Mouse (Mus musculus) heart, adult 8-10 months (tissue): ENCODE measurements around the gene E130309D02Rik. TPM values are rescaled to one million over a fixed set of nuclear protein-coding genes. Genes with fewer than 3 reads are reported as not detected.
A peak's percentile ranks its signal among the peaks of the same experiment; 100 is the strongest.

Experiments
- DNase-seq: peaks from one replicate; pipeline ENCODE4 v3.0.0; 2022; ENCODE audit warnings: low spot score
- total RNA-seq, 4 experiments: library from RNA; stranded (reverse); gene quantifications; 2 replicates each; pipeline ENCODE4 v1.2.4; 2022

Gene E130309D02Rik
- 10 to 100 TPM; 13.4 to 20.7 (median 16.7) TPM for total RNA-seq

DNA sequence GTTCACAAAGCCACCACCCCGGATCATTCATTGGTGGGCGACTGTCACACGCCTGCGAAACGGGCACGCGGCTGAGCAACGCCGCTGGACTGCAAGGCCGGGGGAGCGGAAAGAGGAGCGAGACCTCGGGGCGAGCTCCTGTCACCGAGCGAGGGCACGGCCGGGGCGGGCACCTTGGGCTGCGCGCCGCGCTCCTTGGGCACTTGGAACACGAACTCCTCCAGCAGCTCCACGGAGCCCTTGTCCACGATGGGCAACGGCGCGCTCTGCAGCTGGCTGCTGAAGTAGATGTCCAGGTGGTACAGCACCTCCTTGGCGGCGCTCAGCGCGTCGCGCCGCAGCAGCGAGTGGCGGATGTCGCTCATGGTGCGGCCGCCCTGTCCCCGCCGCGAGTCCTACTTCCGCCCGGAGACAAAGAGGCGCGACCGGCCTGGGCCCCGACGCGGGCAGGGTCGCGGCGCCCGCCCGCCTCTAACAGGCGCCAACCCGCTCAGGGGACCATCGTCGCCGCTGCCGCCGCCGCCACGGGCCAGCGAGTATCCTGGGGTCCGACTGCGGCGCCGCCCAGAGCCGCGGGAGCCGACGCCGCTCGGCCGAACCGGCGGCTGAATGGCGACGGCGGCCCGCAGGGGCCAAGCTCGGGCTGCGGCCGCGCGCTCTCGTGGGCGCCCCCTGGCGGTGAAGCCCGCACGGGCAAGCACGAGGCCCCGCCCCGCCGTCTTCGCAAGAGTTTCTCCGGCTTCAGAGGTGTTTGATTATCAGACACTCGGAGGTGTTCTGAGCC, at the start of gene E130309D02Rik:
TSS of gene E130309D02Rik (minus strand) at position 631 of the 784 bp plus-strand sequence.
- DNase-seq = peak; percentile 77

DNA sequence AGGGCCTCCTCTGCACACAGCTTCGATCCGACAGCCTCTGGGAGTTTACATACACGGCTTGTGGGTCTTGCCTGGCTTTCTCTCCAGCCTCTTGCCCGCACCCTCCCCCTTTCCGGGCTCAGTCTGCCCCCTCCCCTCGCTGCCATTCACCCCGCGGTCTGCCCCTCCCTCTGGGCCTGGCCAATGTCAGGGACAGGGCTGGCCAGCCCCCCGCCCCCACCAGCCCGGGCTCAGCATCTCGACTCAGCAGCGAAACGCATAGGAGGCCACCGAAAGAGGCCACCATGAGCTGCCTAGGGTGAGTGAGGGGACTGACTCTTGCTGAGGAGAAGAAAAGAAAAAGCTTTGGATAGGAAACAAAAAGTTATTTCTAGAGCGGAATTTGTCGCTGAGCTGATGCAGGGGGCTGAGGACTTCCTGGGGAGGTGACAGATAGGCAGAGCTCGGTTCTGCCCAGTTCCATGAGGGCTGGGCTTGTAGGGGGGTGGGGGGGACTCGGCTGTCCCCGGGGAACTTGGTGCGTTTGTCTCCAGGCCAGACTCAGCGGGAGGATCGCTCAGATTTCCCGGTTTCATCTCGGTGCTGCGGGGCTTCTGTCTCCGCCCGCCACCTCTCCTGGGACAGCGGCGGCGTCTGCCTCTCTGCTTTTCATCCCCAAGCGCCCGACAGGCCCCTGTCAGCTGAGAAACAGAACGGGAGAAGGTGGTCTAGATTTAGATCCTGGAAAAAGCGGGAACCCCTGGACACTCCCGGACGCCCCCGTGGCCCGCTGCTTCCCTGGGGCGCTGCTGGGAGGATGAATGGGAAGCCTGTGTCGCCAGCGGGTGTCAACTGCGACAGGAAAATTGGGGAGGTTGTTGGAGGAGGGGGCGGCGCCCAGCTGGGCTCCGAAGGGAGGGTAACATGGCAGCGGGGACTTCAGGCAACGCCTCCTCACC, 48.8 kb upstream of the E130309D02Rik start:
- no peak for DNase-seq

DNA sequence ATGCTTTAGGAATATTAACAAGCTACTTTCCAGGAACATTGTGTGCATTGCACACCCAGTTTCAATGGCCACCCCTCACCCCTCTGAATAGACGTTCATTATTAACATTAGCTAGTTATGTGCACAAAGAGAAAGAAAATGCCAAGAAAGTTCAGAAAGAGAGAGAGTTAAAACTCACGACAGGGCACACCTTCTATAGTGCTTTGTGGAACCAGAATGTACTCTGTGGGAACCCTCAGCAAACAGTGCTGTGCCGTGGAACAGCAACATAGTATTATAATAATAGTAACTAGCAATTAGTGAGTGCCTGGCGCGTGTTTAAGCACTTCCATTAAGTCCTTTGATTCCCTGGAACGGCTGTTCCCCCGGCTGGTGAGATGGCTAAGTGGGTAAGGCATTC, 46.3 kb upstream of the E130309D02Rik start:
- no peak for DNase-seq

DNA sequence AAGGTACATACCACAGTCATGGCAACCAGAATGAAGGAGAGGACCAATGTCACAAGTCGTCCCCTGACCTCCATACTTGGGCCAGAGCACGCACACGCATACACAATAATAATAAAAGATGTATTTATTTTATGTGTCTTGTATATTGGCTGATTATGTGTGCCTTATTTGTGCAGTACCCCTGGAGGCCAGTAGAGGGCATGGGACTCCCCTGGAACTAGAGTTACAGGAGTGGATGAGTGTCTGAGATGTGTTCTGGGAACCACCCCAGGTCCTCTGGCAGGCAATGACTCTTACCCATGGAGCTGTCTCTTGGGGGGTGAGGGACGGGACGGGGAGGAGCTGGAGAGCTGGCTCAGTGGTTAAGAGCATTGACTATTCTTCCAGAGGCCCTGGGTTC, 44.8 kb upstream of the E130309D02Rik start:
- no peak for DNase-seq

DNA sequence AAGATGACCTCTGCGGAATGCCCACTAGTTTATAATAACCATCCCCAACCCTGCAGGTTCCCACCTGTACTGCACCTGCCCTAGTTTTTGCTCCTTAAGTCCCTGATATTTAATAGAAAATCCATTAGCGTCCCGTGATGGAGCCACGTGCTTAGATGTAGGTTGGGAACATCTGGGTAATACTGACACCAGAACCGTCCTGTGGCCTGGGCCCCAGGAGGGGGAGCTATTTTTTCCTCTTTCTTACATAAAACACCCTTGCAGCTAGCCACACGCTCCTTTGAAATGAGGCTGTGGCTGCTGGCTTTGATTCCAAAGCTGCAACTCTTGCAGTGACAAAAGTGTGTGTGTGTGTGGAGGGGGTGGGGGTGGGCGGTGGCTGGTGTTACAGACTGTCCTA, 44.1 kb upstream of the E130309D02Rik start:
- no peak for DNase-seq

DNA sequence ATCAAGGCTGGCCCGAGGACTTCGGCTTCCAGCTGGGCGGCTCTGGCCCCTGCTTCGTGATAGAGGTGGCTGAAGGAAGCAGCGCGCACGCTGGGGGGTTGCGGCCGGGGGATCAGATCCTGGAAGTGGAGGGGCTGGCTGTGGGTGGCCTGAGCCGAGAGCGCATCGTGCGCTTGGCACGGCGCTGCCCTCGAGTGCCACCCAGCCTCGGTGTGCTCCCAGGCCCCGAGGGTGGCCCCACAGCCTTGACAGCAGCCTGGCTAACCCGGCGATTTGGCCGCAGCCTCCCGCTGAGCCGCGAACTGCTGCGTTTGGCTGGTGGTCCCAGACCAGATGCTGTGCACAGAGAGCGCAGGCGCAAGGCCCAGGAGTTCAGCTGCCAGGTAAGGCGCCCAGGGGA, 42.4 kb upstream of the E130309D02Rik start:
- no peak for DNase-seq

DNA sequence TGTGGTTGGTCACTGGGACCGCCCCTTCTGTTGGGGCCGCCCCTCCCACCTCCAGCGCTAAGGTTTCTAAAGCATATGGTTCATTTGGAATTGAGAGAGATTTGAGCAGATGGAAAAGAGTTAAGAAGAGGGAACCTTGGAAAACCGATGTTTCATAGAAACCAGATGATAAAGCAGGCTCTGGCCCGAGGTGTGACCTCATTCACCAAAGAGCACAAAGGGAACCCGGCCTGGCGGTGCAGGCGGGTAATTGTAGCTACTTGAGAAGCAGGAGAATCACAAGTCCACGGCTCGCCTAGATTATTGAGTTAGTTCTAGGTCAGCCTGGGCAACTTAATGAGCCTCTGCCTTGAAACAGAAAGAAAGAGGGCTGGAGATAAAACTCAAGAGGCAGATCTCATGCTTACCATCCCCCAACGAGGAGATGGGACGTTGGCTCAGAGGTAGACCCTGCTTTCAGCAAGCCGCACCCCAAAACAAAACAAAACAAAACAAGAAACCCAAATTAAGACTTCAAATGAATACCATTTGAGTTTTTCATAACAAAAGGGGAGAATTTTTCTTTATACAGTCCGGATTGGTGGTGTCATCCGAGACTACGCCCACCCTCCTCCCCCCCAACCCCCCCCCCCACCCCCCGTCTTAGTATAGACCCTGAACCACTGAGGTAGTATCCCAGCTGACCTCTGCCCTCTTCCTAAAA, 41.7 kb upstream of the E130309D02Rik start, which contains the start of gene Grid2ip:
TSS of gene Grid2ip (plus strand) at position 653 of the 703 bp plus-strand sequence.
- no peak for DNase-seq

DNA sequence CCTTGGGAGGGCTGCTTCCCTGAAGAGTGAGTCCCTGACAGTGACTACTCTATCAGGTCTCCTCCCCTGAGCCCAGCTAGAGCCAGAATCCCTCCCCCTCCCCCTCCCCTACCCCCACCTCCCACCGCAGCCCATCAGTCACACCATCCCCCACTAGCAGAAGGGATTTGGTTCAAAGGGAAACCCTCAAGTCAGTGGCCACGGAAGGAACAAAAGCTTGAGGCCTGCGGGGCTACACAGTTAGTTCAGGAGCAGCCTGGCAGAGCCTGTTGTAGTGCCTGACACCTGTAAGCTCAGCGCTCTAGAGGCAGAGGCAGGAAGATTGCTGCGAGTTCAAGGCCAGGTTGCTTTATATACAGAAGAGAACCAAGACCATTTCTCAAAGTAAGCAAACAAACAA, 40.9 kb upstream of the E130309D02Rik start:
- no peak for DNase-seq

DNA sequence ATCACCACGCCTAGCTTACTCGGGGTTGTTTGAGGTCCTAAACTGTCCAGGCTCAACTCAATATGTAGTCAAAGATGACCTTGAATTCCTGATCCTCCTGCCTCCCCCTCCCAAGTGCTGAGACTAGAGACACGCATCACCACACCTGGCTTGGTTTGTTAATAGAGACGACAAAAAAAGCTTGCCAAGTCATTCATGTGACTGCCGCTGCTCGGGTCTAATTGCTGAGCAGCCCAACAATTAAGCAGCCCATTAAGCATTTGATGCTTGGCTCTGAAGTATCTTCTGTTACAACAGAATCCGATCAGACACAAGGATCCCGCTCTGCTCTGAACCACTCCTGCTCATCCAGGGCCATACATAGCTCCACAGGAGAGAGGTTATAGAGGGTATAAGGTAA, 31.2 kb upstream of the E130309D02Rik start:
- no peak for DNase-seq

DNA sequence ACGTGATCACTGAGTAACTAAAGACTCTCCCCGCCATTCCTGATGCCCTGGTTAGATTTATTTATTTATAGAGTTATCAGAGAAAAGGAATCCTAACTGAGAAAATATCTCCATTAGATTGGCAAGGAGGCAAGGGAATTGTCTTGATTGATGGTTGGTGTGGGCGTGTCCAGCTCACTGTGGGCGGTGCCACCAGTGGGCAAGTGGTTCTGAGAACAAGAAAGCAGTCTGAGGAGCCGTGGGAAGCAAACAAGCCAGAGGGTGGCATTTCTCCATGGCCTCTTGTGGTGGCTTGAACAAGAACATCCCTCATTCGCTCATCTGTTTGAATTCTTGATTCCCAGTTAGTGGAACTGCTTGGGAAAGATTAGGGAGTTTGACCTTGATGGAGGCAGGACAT, 24.4 kb upstream of the E130309D02Rik start:
- DNase-seq = no peak

DNA sequence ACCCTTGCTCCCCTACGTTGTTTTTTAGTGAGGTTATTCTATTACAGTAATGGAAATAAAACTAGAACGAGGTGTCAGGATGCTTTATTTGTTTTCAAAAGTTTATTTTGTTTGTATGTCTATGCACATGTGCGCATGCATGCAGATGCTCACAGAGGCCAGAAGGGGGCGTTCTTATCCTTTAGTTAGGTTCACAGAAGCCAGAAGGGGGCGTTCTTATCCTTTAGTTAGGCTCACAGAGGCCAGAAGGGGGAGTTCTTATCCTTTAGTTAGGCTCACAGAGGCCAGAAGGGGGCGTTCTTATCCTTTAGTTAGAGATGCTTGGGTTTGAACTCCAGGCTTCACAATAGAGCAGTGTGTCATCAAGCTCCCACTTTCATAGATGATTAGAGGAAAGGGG, 21.4 kb upstream of the E130309D02Rik start:
- DNase-seq = no peak

DNA sequence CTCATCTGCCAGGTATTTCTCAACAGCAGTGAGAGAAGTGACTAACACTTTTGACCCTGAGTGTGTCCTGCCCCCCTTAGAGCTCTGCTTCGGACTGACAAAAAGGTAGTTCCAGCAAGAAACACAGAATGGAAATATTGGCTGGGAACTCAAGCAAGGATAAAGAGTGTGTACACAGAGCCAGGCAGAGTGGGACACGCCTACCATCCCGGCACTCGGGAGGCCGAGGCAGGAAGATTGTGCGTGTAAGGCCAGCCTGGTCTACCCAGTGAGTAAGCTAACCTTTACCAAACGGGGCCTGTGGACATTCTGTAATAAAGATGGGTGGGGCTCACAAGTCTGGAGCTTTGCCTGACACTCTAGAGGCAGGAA, 19.9 kb upstream of the E130309D02Rik start:
- no peak for DNase-seq

DNA sequence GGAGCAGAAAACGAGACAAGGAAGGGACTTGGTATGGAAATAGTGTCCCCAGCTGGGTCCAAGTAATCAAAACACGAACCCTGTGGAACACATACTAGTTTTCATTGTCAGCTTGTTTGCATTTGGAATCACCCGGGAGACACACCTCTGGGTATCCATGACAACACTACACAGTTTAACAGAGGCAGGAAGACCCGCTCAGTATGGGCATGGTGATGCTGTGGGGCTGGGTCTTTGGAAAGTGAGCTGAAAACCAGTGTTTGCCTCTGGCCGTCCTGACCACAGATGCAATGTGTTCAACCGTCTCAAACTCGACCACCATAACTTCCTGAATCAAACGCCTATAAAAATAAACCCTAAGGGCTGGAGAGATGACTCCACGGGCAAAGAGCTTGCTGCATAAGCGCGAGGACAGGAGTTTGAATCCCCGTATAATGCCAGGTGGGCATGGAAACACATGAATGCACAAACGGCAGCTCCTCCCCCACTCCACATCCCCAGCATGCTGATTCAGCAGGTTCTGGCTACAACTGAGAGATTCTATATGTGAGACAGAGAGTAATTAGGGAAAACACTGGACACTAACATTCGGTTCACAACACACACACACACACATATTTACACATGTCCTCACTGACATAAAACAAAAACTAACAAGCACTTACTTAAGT, 19.4 kb upstream of the E130309D02Rik start:
- no peak for DNase-seq

DNA sequence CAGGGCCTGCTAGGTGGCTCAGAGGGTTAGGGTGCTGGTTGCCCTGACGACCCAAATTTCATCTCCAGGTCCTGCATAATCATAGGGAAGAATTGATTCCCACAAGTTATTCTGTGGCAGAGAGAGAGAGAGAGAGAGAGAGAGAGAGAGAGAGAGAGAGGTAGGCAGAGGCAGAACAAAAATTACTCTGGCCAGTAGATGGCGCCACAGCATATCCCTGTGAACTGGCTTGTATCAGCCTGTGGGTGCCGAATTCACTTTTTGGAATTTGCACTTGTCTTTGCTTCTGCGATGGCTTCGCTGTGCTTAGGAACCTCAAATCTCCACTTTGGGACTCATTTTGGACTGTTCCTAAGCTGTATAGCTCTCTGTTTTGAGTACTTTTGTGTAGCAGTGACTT, 18.7 kb upstream of the E130309D02Rik start:
- peak; percentile 52 for DNase-seq

DNA sequence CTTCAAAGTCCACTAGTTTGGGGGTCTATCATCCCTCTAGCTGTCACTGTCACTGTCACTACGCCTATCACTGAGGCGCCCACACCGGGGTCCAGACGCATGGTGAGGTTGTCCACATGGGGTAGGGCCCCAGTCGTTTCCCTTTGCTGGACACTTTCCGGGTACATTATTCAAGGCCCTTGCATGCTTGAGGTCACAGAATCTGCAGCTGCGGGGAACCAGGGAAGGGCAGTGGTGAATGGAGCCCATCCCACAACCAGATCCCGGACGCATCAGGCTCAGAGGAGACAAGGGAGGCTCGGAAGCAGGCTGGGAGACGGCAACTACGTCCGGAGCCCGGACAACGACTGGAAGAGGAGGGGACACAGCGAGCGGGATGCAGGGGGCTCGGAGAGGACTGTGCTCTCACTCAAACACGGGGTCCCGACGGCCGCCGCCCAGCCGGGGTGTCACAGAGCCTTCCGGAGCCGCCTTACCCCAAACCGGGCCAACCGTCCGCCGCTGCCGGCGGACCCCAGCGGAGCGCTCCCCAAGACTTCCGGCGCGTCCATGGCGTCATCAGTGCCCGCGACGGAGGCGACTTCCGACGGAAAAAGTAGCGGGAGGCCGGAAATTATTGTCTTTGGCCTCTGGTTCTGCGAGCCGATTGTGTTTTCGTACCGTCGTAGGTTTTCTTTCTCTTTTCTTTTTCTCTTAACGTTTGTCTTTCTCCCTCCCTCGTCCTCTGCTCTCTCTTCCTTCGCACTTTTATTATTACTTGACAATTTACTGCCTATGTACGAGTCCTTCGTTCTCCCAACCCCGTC, 13.7 kb upstream of the E130309D02Rik start, which contains the start of gene Zdhhc4:
TSS of gene Zdhhc4 (minus strand) at position 567 of the 806 bp plus-strand sequence.
- peak; percentile 93 for DNase-seq

DNA sequence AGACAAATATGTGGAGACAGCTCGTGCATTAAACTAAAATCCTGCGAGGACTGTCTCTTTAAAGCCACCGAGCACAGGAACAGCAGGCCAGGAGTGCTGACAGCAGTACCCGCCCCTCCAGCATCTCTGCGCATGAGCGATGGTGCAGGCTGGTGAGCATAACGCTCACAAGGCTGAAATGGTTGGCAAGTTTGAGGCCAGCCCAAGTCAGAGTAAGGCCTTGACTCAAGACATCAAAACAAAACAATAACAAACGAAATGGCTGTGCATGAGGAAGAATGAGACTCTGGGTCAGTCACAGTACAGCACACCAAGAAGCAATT, 2.1 kb upstream of the E130309D02Rik start:
- DNase-seq = no peak

DNA sequence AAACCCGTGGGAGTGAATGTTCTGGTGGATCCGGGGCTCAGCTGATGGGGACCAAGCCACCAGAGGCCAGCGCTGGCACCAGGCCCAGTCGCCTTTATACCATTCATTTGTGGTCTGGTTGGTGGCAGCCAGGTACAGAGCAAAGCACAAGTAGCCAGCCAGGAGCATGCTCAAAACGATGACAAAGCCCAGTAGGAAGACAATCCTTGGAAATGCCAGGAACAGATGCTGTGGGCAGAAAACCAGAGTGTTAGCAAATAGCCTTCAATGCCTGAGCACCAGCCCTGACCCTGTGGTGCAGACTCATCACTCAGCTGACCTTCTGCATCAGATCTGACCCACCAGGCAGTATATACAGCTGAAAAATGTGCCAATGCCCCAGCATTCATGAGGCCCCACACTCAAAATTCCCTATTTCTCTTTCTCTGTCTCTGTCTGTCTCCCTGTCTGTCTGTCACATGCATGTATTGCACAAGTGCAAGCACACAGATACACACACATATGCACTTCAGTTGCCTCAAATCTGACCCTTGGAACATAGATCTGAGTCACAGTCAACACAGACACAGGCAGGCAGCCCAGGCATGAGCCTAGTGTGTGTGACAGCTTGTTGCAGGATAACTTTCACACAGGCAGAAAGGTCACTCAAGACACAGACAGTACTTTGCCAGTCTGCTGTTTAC, 1.6 kb upstream of the E130309D02Rik start:
- DNase-seq = no peak

DNA sequence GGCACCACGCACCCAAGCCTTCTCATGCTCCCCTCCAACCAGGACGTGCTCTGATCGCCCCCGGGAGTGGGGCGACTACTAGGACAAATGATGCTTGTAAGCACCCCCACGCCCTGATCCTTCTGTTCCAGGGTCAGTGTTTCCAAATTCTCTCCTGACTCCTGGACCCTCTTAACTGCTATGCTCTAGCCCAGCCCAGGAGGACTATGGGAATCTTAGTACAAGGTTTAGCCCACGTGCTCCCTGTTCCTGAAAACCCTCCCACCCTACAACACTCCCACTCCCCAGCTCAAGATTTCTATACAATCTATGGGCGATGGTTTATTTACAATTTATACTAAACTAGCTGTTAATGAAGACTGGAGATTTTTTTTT, 341 bp upstream of the E130309D02Rik start:
- DNase-seq = no peak

DNA sequence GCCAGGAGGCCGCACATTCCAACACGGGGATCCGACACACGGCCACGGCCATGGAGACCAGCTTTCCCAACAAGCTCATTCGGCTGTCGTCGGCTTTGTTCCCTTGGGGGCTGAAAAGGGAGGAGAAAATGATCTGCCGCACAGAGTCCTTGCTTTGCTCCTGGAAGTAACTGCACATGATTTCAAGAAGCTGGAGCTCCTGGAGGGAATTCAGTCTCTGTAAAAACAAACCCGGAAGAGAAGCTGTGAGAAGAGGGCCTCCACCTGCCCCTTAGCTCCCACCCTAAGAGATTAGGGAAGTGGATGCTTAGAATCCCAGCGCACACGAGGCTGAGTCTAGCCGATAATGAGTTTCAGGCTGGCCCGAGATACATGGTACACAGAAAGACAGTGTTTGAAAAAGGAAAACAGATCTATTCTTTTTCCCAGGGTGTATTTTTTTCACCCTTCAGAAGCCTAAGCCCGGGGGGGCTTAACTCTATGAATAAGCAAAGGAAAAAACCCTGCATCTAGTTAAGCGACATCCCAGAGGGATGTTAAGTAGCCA, 904 bp downstream of the E130309D02Rik start:
- DNase-seq = no peak

DNA sequence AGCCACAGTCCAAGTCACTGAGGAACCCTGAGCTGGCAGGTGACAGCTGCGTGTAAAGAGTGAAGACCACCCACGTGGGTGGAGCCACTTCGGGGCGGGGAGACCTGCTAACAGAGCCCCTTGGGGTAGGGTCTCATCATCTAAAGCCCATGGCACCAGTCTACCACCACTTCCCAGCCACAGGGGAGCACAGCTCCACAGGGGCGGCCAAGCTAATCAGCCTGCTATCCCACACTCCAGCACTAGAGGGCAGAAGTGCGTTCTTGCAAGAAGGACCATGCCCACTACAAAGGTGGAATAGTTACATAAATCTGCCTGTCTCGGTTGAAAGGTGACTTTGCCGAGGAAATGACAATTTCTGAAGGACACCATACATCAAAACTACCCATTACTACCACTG, 3.3 kb downstream of the E130309D02Rik start:
- peak; percentile 56 for DNase-seq
